Mouse (Mus musculus) heart, embryonic 14.5 days (tissue): ENCODE data around the gene Shisa9. TPM values are rescaled to one million over a fixed set of nuclear protein-coding genes. Genes with fewer than 3 reads are reported as not detected.

ENCODE experiments used
- ATAC-seq: fragments of 200-750 bp; cut with Nextera tagmentation; 2 replicates; pipeline ENCODE4 v1.8.0; 2017; ENCODE audit warnings: low read depth, moderate TSS enrichment; ENCODE audit not compliant: insufficient number of reproducible peaks, insufficient read depth, low FRiP score
- H3K27ac ChIP-seq, 2 experiments: fragments of 200-500 bp in 1 of 2; fragments of 300-500 bp in 1 of 2; sonication (generic) in 1 of 2; replicated peaks in 1 of 2; 2 replicates each; pipeline ENCODE4 v1.5.1; 2012 to 2014; ENCODE audit warnings: low read depth in 2 of 2, low read length in 2 of 2, control low read depth in 1 of 2, mild to moderate bottlenecking in 1 of 2, mixed read lengths in 1 of 2; ENCODE audit not compliant: control insufficient read depth in 1 of 2, insufficient read depth in 1 of 2
- H3K27me3 ChIP-seq: fragments of 300-500 bp; sonication (generic); 2 replicates; pipeline ENCODE4 v1.6.1; 2014; ENCODE audit warnings: mild to moderate bottlenecking, low read length, control low read depth; ENCODE audit not compliant: control insufficient read depth, insufficient read depth
- H3K36me3 ChIP-seq: fragments of 300-500 bp; sonication (generic); 2 replicates; pipeline ENCODE4 v1.6.1; 2014; ENCODE audit warnings: mild to moderate bottlenecking, control low read depth, low read length, mixed read lengths; ENCODE audit not compliant: control insufficient read depth, insufficient read depth
- H3K4me1 ChIP-seq, 2 experiments: fragments of 200-500 bp in 1 of 2; fragments of 300-500 bp in 1 of 2; sonication (generic) in 1 of 2; 2 replicates each; pipeline ENCODE4 v1.6.1; 2012 to 2014; ENCODE audit warnings: low read length in 2 of 2, control low read depth in 1 of 2, mixed read lengths in 1 of 2; ENCODE audit not compliant: control insufficient read depth in 2 of 2, insufficient read depth in 2 of 2
- H3K4me2 ChIP-seq: fragments of 300-500 bp; sonication (generic); 2 replicates; pipeline ENCODE4 v1.6.1; 2014; ENCODE audit warnings: mild to moderate bottlenecking, low read length
- H3K4me3 ChIP-seq, 2 experiments: fragments of 200-500 bp in 1 of 2; fragments of 300-500 bp in 1 of 2; sonication (generic) in 1 of 2; 2 replicates each; pipeline ENCODE4 v1.5.1; 2012 to 2014; ENCODE audit warnings: low read length in 2 of 2, mild to moderate bottlenecking in 2 of 2, control low read depth in 1 of 2, low read depth in 1 of 2, moderate library complexity in 1 of 2; ENCODE audit not compliant: control insufficient read depth in 1 of 2, insufficient read depth in 1 of 2
- H3K9ac ChIP-seq: fragments of 300-500 bp; sonication (generic); 2 replicates; pipeline ENCODE4 v1.6.1; 2014; ENCODE audit warnings: mild to moderate bottlenecking, low read length
- H3K9me3 ChIP-seq: fragments of 300-500 bp; sonication (generic); 2 replicates; pipeline ENCODE4 v1.6.1; 2016; ENCODE audit warnings: low read length, control low read depth; ENCODE audit not compliant: control insufficient read depth
- WGBS: fragments of 180-500 bp; shearing (Covaris S2); extraction: QIAGEN DNeasy Blood & Tissue Kit; methylation state at CpG from one replicate; pipeline ENCODE4 v1.1.7; 2014; 5-methylcytosine and 5-hydroxymethylcytosine counted together
- polyA plus RNA-seq: library from polyadenylated mRNA; unstranded; fragments of >200 nt; fragmentation: Nextera tagmentation; extraction: Ambion mirVana; gene quantifications from 2 replicates; pipeline ENCODE4 v1.2.1, GENCODE M21; 2014

The Shisa9 gene
- polyA plus RNA-seq, 1 experiment from 2014 or later, result 0.88 TPM

GRCm38 (mm10) chr16:12072573-12072972, 88.7 kb downstream of the Shisa9 start:
- H3K9ac ChIP-seq, result no peak overlapping the region
- WGBS, result 81% methylated on average over 5 of the region's 5 CpGs
- no peaks in the 10 kb centered on the region for H3K27me3 ChIP-seq
- H3K4me3 ChIP-seq, result no peak overlapping the region
- no peak overlapping the region for H3K27ac ChIP-seq
- H3K4me2 ChIP-seq, result no peak overlapping the region
- H3K4me1 ChIP-seq, result no peaks in the 10 kb centered on the region
- ATAC-seq, result no peak
- no peaks in the 10 kb centered on the region for H3K36me3 ChIP-seq
- no peaks in the 10 kb centered on the region for H3K9me3 ChIP-seq

DNA sequence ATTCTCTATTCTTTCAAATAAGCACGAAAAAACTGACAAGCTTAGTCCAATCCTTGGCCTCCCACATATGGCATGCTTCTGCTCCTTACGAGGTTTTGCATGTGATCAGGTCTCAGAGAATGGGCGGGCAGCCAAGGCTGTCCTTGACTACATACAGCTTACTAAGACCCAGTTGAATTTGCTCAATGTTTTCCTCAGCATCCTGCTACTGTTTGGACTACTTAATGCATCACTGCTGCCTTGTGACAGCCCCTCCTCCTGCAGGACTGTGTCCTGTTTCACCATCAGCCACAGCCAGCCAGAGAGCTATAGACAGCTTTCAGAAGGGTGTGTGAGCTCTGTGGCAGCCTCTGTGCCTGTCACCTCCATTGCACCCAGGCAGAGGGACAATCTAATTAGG, 92.4 kb downstream of the Shisa9 start:
- H3K9ac ChIP-seq, result no peak overlapping the region
- no peaks in the 10 kb centered on the region for H3K4me1 ChIP-seq
- no peaks in the 10 kb centered on the region for H3K36me3 ChIP-seq
- no peaks in the 10 kb centered on the region for H3K9me3 ChIP-seq
- no peaks in the 10 kb centered on the region for H3K27me3 ChIP-seq
- no peak for ATAC-seq
- no peak overlapping the region for H3K4me2 ChIP-seq
- H3K4me3 ChIP-seq, result no peak overlapping the region
- H3K27ac ChIP-seq, result no peak overlapping the region
- WGBS, result 37% methylated on average over 3 of the region's 3 CpGs

- no peaks in the 10 kb centered on the region for H3K4me1 ChIP-seq
- H3K4me3 ChIP-seq, result no peak overlapping the region
- H3K27me3 ChIP-seq, result no peaks in the 10 kb centered on the region
- WGBS, result 45% methylated on average over 2 of the region's 2 CpGs
- no peak overlapping the region for H3K4me2 ChIP-seq
- no peak for ATAC-seq
- H3K9me3 ChIP-seq, result no peaks in the 10 kb centered on the region
- H3K27ac ChIP-seq, result no peak overlapping the region
- no peaks in the 10 kb centered on the region for H3K36me3 ChIP-seq
- H3K9ac ChIP-seq, result no peak overlapping the region
Observed at GRCm38 (mm10) chr16:12076700-12077099, 92.8 kb downstream of the Shisa9 start.

GRCm38 (mm10) chr16:12083082-12083481, 99.2 kb downstream of the Shisa9 start:
- 73% methylated on average over 2 of the region's 2 CpGs for WGBS
- no peak overlapping the region for H3K9ac ChIP-seq
- H3K4me3 ChIP-seq, result no peak overlapping the region
- H3K36me3 ChIP-seq, result no peaks in the 10 kb centered on the region
- no peak overlapping the region for H3K27ac ChIP-seq
- H3K9me3 ChIP-seq, result no peaks in the 10 kb centered on the region
- no peaks in the 10 kb centered on the region for H3K27me3 ChIP-seq
- H3K4me2 ChIP-seq, result no peak overlapping the region
- ATAC-seq, result no peak
- no peaks in the 10 kb centered on the region for H3K4me1 ChIP-seq

DNA sequence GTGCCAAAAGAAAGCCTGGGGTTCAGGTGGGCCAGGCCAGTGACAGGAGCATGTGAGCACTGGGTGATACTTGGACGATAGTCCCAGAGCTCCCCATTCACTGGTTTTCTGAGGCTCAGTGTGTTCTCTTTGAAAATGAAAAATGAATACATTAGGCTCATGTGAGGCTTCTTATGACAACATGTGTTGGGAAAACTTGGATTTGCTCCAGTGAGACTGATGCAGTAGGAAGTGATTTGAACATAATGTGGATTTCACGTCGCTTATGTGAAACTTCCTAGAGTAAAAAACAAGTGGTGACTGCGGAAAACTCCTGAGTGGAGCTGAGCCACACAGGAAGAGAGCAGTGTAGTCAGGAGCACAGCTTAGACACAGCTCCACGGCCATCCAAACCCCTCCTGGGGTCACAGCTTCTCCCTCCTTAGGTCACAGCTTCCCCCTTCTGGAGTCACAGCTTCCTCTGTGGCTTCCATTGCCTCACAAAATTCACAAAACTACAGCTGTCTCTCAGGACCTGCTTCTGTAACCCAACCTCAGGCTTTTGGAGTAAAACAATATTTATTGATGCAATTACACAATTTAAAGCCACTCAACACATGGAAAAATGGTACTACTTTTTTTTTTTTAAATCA, 106.8 kb downstream of the Shisa9 start:
- WGBS, result 48% methylated on average over 5 of the region's 5 CpGs
- Histone ChIP-seq H3K36me3 (no peaks in the 10 kb centered on the region), H3K9ac (no peak overlapping the region), H3K4me1 (no peaks in the 10 kb centered on the region), H3K9me3 (no peaks in the 10 kb centered on the region), H3K27me3 (no peaks in the 10 kb centered on the region), H3K27ac (no peak overlapping the region), H3K4me2 (no peak overlapping the region), H3K4me3 (no peak overlapping the region)
- ATAC-seq, result no peak

DNA sequence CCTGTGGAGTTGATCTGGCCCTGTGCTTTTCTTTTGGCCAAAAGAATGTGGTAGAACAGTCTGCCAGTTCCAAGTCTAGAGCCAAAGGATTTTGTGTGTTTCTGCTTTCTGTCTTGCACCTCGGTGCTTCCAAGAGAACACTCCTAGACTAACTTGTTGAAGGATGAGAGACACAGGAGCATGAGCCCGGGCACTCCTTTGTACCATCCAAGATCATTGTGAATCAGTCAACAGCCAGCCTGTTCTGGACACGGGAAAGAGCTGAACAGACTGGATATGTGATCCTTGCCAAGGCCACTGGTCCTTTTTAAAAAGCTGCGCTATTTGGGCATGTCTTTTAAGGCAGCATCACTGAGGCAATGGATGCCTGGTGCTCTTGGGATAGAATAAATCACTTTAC, 109.3 kb downstream of the Shisa9 start:
- WGBS, result 72% methylated on average over 4 of the region's 4 CpGs
- no peak for ATAC-seq
- no peaks in the 10 kb centered on the region for H3K4me1 ChIP-seq
- no peak overlapping the region for H3K4me3 ChIP-seq
- H3K9ac ChIP-seq, result no peak overlapping the region
- no peaks in the 10 kb centered on the region for H3K27me3 ChIP-seq
- H3K9me3 ChIP-seq, result no peaks in the 10 kb centered on the region
- H3K27ac ChIP-seq, result no peak overlapping the region
- no peak overlapping the region for H3K4me2 ChIP-seq
- no peaks in the 10 kb centered on the region for H3K36me3 ChIP-seq

DNA sequence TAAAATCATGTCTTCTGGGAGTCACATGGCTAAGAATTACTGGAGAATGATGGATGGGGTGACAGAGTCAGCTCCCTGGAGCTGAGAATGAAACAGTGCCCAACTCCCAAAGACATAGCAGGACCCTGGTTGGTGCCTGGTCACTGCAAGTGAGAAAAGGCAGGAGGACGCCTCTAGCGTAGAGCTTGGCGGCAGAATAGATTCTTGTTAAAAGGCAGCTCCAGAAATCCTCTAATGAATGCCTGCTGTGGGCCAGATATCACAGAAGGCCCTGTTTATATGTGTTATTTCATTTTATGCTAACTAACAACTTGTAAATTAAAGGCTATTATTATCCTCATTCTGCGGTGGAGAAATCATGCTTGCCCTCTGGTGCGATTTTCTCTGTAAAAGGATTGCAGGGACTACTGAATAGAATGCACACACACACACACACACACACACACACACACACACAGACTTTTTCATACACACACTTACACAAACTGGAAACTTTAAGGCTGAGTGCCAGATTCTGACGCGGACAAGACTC, 110.9 kb downstream of the Shisa9 start:
- no peak for ATAC-seq
- Histone ChIP-seq H3K4me2 (no peak overlapping the region), H3K9ac (no peak overlapping the region)

GRCm38 (mm10) chr16:12095365-12095764, 111.5 kb downstream of the Shisa9 start:
- H3K27ac ChIP-seq, result no peak overlapping the region
- ATAC-seq, result no peak
- H3K4me1 ChIP-seq, result no peaks in the 10 kb centered on the region
- no peaks in the 10 kb centered on the region for H3K36me3 ChIP-seq
- no peaks in the 10 kb centered on the region for H3K9me3 ChIP-seq
- no peak overlapping the region for H3K9ac ChIP-seq
- H3K27me3 ChIP-seq, result no peaks in the 10 kb centered on the region
- 58% methylated on average over 2 of the region's 2 CpGs for WGBS
- no peak overlapping the region for H3K4me2 ChIP-seq
- no peak overlapping the region for H3K4me3 ChIP-seq

More for the DNA sequence above, 110.9 kb downstream of the Shisa9 start:
- Histone ChIP-seq H3K27me3 (no peaks in the 10 kb centered on the region), H3K9me3 (no peaks in the 10 kb centered on the region), H3K4me3 (no peak overlapping the region), H3K4me1 (no peaks in the 10 kb centered on the region), H3K27ac (no peak overlapping the region), H3K36me3 (no peaks in the 10 kb centered on the region)
- 73% methylated on average over 7 of the region's 7 CpGs for WGBS
